Mouse (Mus musculus): ENCODE data around the gene Fam110a. TPM values are rescaled to one million over a fixed set of nuclear protein-coding genes. Genes with fewer than 3 reads are reported as not detected.

Gene Fam110a
- polyA plus RNA-seq, 1 experiment from 2014 or later: 85.6 TPM

DNA sequence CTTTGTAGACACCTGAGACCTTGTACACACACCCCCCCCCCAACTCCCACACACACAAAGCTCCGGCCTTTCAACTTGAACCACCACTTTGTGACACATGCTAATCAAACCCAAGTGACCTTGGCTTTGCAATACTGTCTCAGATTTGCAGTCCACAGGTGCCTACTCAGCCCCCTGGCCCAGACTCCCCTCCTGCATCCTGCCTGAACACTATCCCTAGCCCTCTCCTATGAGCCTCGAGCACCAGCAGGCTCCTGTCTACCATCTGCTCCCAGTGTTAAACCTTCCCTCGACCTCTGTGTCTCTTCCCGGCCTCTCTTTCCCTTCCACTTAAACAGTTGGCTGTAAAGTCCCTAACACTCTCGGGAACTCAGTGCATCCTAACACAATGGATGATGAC is 11.4 kb upstream of the Fam110a start:
- Histone ChIP-seq H3K4me1 (replicated peaks; ENCODE audit: control insufficient read depth, insufficient read depth, low read length) (0 out of 2 replicates have a peak, but pooled peaks cover 2% of the 10 kb centered on the region), H3K4me2 (ENCODE audit: low read depth, low read length, severe bottlenecking) (no peak overlapping the region), H3K9me3 (ENCODE audit: control insufficient read depth, low read length) (no peaks in the 10 kb centered on the region), H3K27ac (ENCODE audit: low read depth, low read length) (peak overlapping the region; percentile 37; the same call in 1 of the 2 replicates), H3K27me3 (ENCODE audit: control insufficient read depth, insufficient read depth, low read length) (peaks cover 12% of the 10 kb centered on the region), H3K4me3 (ENCODE audit: low read depth, low read length) (no peak overlapping the region), H3K9ac (ENCODE audit: low read length) (no peak overlapping the region), H3K36me3 (ENCODE audit: control insufficient read depth, insufficient read depth, low read length) (no peaks in the 10 kb centered on the region)
- DNase-seq (ENCODE audit: low spot score): no peak
- peak; percentile 55 for ATAC-seq (replicated peaks; ENCODE audit: low FRiP score)
- WGBS: 53% methylated on average over 5 of the region's 5 CpGs

DNA sequence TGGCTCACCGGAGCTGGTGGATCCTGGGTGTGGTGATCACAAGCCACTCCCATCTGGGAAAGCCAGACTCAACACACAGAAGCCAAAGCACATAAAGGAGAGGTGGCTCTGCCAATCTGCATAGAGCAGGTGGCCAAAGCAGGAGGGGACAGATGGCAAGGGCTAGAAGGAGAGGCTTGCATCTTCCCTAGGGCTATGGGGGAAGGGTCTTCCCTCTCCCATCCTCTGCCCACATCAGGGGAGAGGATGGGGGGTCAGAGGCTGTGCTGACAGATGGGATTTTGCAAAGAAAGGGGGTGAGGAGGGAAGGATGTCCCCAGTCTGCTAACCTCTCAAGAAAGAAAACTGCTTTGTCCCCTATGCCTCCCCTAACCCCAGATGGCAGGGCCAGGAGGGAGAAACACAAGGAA is 11.0 kb upstream of the Fam110a start:
- ATAC-seq (replicated peaks; ENCODE audit: low FRiP score) (peak; percentile 81), DNase-seq (ENCODE audit: low spot score) (no peak)
- Histone ChIP-seq H3K27ac (ENCODE audit: low read depth, low read length) (no peak overlapping the region), H3K4me2 (ENCODE audit: low read depth, low read length, severe bottlenecking) (no peak overlapping the region), H3K4me3 (ENCODE audit: low read depth, low read length) (no peak overlapping the region), H3K4me1 (replicated peaks; ENCODE audit: control insufficient read depth, insufficient read depth, low read length) (no peaks in the 10 kb centered on the region), H3K36me3 (ENCODE audit: control insufficient read depth, insufficient read depth, low read length) (no peaks in the 10 kb centered on the region), H3K27me3 (ENCODE audit: control insufficient read depth, insufficient read depth, low read length) (peaks cover 7% of the 10 kb centered on the region), H3K9me3 (ENCODE audit: control insufficient read depth, low read length) (no peaks in the 10 kb centered on the region), H3K9ac (ENCODE audit: low read length) (no peak overlapping the region)
- 44% methylated on average over 1 of the region's 1 CpGs for WGBS

DNA sequence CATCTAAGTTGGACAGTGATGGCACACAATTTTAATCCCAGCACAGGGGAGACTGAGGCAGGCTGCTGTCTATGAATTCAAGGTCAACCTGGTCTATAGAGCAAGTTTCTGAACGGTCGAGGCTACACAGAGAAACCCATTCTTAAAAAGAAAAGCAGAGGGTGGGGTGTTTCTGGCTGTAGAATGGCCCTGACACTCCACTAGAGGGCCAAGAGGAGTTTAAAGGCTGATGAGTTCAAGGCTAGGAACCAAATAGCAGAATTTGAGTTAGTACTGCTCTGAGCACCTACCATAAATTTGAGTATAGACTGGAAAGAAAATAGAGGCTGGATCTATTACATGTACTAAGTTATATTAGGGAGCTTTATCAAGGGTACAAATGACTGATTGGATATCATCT is 9.0 kb upstream of the Fam110a start:
- H3K4me2 ChIP-seq (ENCODE audit: low read depth, low read length, severe bottlenecking): no peak overlapping the region
- no peaks in the 10 kb centered on the region for H3K27me3 ChIP-seq (ENCODE audit: control insufficient read depth, insufficient read depth, low read length)
- DNase-seq (ENCODE audit: low spot score): no peak
- no peak for ATAC-seq (replicated peaks; ENCODE audit: low FRiP score)
- H3K4me3 ChIP-seq (ENCODE audit: low read depth, low read length): no peak overlapping the region
- H3K27ac ChIP-seq (ENCODE audit: low read depth, low read length): no peak overlapping the region
- H3K36me3 ChIP-seq (ENCODE audit: control insufficient read depth, insufficient read depth, low read length): no peaks in the 10 kb centered on the region
- H3K4me1 ChIP-seq (replicated peaks; ENCODE audit: control insufficient read depth, insufficient read depth, low read length): no peaks in the 10 kb centered on the region
- WGBS: 61% methylated on average over 2 of the region's 2 CpGs
- no peak overlapping the region for H3K9ac ChIP-seq (ENCODE audit: low read length)
- H3K9me3 ChIP-seq (ENCODE audit: control insufficient read depth, low read length): no peaks in the 10 kb centered on the region

DNA sequence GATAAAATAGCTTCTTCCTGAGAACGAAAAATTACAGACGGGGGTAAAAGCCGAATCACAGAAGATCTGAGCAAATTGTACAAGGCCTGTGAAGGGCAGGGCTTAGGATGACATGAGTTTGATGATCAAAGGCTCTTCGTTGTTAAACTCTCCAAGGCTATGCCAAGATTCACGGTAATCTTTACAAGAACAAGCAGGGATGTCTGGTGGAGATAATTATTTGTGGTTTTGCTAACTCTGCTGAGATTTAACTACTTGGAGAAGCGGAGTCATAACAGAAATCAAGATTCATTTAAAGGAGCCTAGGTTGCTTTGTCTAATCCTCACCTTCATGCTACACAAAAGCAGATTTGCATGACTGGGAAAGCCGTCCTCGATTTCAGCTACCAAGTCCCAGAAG is 6.9 kb upstream of the Fam110a start:
- H3K4me1 ChIP-seq (replicated peaks; ENCODE audit: control insufficient read depth, insufficient read depth, low read length): no peaks in the 10 kb centered on the region
- H3K27ac ChIP-seq (ENCODE audit: low read depth, low read length): no peak overlapping the region
- 87% methylated on average over 8 of the region's 8 CpGs for WGBS
- H3K27me3 ChIP-seq (ENCODE audit: control insufficient read depth, insufficient read depth, low read length): no peaks in the 10 kb centered on the region
- H3K9ac ChIP-seq (ENCODE audit: low read length): no peak overlapping the region
- DNase-seq (ENCODE audit: low spot score) (no peak), ATAC-seq (replicated peaks; ENCODE audit: low FRiP score) (no peak)
- no peaks in the 10 kb centered on the region for H3K9me3 ChIP-seq (ENCODE audit: control insufficient read depth, low read length)
- no peaks in the 10 kb centered on the region for H3K36me3 ChIP-seq (ENCODE audit: control insufficient read depth, insufficient read depth, low read length)
- H3K4me3 ChIP-seq (ENCODE audit: low read depth, low read length): no peak overlapping the region
- no peak overlapping the region for H3K4me2 ChIP-seq (ENCODE audit: low read depth, low read length, severe bottlenecking)

DNA sequence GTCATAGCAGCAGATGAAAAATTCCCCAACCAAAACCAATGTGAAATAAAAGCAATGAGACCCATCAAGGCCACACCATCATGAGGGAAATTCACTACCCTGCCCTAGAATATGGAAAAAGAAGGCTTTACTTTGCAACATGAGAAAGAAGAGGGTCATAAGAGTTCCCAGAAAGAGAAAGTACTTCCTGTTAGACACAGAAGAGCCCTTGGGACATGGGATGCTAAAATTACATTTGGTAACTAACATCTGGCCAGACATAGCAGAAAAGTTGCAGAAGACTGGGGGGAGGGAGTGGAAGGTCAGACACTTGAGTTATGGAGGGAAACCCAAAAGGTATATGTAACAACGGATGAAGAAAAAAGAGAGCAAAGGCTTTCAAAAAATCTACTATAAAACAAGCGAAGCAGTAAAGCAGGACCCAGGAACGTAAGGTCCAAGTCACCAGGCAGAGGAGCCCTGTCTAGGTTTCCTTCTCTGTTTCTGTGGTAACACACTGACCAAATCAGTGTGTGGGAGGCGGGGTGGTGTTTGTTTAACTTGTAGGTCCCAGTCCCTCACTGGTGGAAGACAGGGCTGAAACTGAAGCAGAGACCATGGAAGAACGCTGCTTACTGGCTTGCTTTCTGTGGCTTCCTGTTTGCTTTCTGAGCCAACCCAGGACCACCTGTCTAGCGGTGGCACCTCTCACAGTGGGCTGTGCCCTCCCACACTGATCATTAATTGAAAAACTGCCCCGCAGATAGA is 5.6 kb upstream of the Fam110a start:
- Histone ChIP-seq H3K4me1 (replicated peaks; ENCODE audit: control insufficient read depth, insufficient read depth, low read length) (no peaks in the 10 kb centered on the region), H3K4me3 (ENCODE audit: low read depth, low read length) (no peak overlapping the region), H3K9ac (ENCODE audit: low read length) (no peak overlapping the region), H3K36me3 (ENCODE audit: control insufficient read depth, insufficient read depth, low read length) (no peaks in the 10 kb centered on the region), H3K9me3 (ENCODE audit: control insufficient read depth, low read length) (no peaks in the 10 kb centered on the region), H3K4me2 (ENCODE audit: low read depth, low read length, severe bottlenecking) (no peak overlapping the region), H3K27me3 (ENCODE audit: control insufficient read depth, insufficient read depth, low read length) (no peaks in the 10 kb centered on the region), H3K27ac (ENCODE audit: low read depth, low read length) (no peak overlapping the region)
- DNase-seq (ENCODE audit: low spot score): no peak
- 76% methylated on average over 7 of the region's 7 CpGs for whole genome bisulfite sequencing
- no peak for ATAC-seq (replicated peaks; ENCODE audit: low FRiP score)

DNA sequence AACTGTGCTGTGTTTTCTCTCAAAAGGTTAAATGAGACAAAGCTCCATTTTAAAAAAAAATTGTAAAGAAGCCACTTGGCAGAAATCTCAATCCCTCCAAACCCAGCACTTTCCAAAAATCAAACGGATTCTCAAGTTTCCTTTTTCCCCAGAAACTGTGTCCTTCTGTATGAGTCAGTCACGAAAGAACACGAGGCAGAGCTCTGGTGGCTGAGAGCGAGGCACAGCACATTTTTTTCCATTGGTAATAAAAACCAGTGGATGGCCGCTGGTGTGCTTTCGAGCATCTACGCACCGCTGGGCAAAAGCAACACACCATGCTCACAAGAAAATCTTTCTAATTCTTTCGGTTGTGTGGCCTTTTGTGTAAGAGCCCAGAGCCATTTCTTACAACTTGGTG is 4.0 kb upstream of the Fam110a start:
- no peak overlapping the region for H3K4me3 ChIP-seq (ENCODE audit: low read depth, low read length)
- DNase-seq (ENCODE audit: low spot score) (no peak), ATAC-seq (replicated peaks; ENCODE audit: low FRiP score) (no peak)
- H3K4me2 ChIP-seq (ENCODE audit: low read depth, low read length, severe bottlenecking): no peak overlapping the region
- H3K4me1 ChIP-seq (replicated peaks; ENCODE audit: control insufficient read depth, insufficient read depth, low read length): peaks cover under 1% of the 10 kb centered on the region; the same call in 1 of the 2 replicates
- H3K9ac ChIP-seq (ENCODE audit: low read length): no peak overlapping the region
- WGBS: 76% methylated on average over 9 of the region's 9 CpGs
- no peaks in the 10 kb centered on the region for H3K27me3 ChIP-seq (ENCODE audit: control insufficient read depth, insufficient read depth, low read length)
- no peaks in the 10 kb centered on the region for H3K36me3 ChIP-seq (ENCODE audit: control insufficient read depth, insufficient read depth, low read length)
- no peak overlapping the region for H3K27ac ChIP-seq (ENCODE audit: low read depth, low read length)
- H3K9me3 ChIP-seq (ENCODE audit: control insufficient read depth, low read length): no peaks in the 10 kb centered on the region

DNA sequence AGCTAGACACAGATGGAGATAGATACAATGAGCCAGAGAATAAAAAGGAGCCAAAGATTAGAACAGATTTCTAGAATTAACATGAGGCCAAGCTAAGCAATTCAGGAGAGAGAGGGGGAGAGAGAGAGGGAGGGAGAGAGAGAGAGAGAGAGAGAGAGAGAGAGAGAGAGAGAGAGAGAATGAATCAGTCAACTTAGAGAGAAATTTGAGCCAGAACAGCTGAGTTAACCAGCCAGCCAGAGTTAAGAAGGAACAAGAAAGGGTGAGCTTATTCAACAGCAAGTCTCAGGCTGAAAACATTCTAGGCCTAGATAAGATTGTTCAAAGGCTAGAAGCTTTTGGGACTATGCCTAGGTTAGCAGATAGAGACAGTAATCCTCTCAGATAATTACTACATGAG is 2.5 kb upstream of the Fam110a start:
- Histone ChIP-seq H3K36me3 (ENCODE audit: control insufficient read depth, insufficient read depth, low read length) (no peaks in the 10 kb centered on the region), H3K4me3 (ENCODE audit: low read depth, low read length) (no peak overlapping the region), H3K27me3 (ENCODE audit: control insufficient read depth, insufficient read depth, low read length) (no peaks in the 10 kb centered on the region), H3K4me2 (ENCODE audit: low read depth, low read length, severe bottlenecking) (no peak overlapping the region), H3K4me1 (replicated peaks; ENCODE audit: control insufficient read depth, insufficient read depth, low read length) (peaks cover 8% of the 10 kb centered on the region; the same call in 1 of the 2 replicates), H3K9ac (ENCODE audit: low read length) (no peak overlapping the region), H3K9me3 (ENCODE audit: control insufficient read depth, low read length) (no peaks in the 10 kb centered on the region), H3K27ac (ENCODE audit: low read depth, low read length) (no peak overlapping the region)
- DNase-seq (ENCODE audit: low spot score) (no peak), ATAC-seq (replicated peaks; ENCODE audit: low FRiP score) (no peak)

DNA sequence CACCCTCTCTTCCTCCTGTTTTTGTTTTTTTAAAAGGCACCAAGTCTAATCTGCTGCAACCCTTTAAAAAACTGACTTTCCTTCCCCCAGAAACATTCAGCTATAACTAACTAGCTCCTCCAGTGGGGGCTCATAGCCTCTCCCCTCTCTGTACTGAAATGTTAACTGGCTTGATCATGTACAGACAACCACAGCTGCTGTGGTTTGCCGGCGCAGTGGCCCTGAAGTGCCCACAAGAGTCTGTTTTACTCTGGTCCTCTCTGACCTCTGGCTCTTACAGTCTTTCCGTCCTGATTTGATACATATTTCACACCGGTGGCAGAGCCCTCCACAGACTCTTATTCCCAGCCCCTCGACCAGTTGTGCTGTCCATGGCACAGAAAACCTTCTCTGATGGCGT is 1.2 kb upstream of the Fam110a start:
- Histone ChIP-seq H3K27ac (ENCODE audit: low read depth, low read length) (no peak overlapping the region), H3K4me2 (ENCODE audit: low read depth, low read length, severe bottlenecking) (no peak overlapping the region), H3K36me3 (ENCODE audit: control insufficient read depth, insufficient read depth, low read length) (no peaks in the 10 kb centered on the region), H3K4me3 (ENCODE audit: low read depth, low read length) (no peak overlapping the region), H3K9ac (ENCODE audit: low read length) (no peak overlapping the region), H3K4me1 (replicated peaks; ENCODE audit: control insufficient read depth, insufficient read depth, low read length) (peaks cover 8% of the 10 kb centered on the region; the same call in 1 of the 2 replicates), H3K27me3 (ENCODE audit: control insufficient read depth, insufficient read depth, low read length) (no peaks in the 10 kb centered on the region), H3K9me3 (ENCODE audit: control insufficient read depth, low read length) (no peaks in the 10 kb centered on the region)
- DNase-seq (ENCODE audit: low spot score): no peak
- ATAC-seq (replicated peaks; ENCODE audit: low FRiP score): no peak
- 86% methylated on average over 6 of the region's 6 CpGs for WGBS

DNA sequence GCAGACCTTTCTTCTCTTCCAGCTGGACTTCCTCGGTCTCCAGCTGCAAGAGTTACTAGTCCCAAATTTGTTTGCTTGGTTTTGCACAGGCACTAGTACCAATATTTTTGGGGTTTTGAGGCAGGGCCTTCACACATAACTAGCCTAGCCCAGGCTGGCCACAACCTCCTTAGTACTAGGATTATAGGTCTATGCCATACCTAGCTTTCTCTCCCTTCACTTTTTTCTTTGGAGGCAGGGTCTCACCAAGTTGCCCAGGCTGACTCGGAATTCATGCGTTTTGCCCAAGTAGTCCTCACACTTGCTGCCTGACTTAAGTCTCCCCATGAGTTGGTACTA is 305 bp upstream of the Fam110a start:
- peak overlapping the region; percentile 81; the same call in 1 of the 2 replicates for H3K4me3 ChIP-seq (ENCODE audit: low read depth, low read length)
- H3K36me3 ChIP-seq (ENCODE audit: control insufficient read depth, insufficient read depth, low read length): no peaks in the 10 kb centered on the region
- ATAC-seq (replicated peaks; ENCODE audit: low FRiP score): peak; percentile 51; the same call in 1 of the 2 replicates
- no peak for DNase-seq (ENCODE audit: low spot score)
- peaks cover 8% of the 10 kb centered on the region; the same call in 1 of the 2 replicates for H3K4me1 ChIP-seq (replicated peaks; ENCODE audit: control insufficient read depth, insufficient read depth, low read length)
- H3K27me3 ChIP-seq (ENCODE audit: control insufficient read depth, insufficient read depth, low read length): no peaks in the 10 kb centered on the region
- H3K9ac ChIP-seq (ENCODE audit: low read length): peak overlapping the region; percentile 92; the same call in 1 of the 2 replicates
- peak overlapping the region; percentile 69; the same call in 1 of the 2 replicates for H3K4me2 ChIP-seq (ENCODE audit: low read depth, low read length, severe bottlenecking)
- peak overlapping the region; percentile 32; the same call in 1 of the 2 replicates for H3K27ac ChIP-seq (ENCODE audit: low read depth, low read length)
- no peaks in the 10 kb centered on the region for H3K9me3 ChIP-seq (ENCODE audit: control insufficient read depth, low read length)
- WGBS: 26% methylated on average over 3 of the region's 3 CpGs
